Mouse (Mus musculus) forebrain, embryonic 14.5 days (tissue): Measurements from ENCODE around the gene Zfp282. TPM values are rescaled to one million over a fixed set of nuclear protein-coding genes. Genes with fewer than 3 reads are reported as not detected.
A peak's percentile ranks its signal among the peaks of the same experiment; 100 is the strongest.

ENCODE experiments used
- ATAC-seq: fragments of 200-750 bp; cut with Nextera tagmentation; 2 replicates; pipeline ENCODE4 v1.8.0; 2017; ENCODE audit warnings: mild to moderate bottlenecking, moderate library complexity
- DNase-seq: peaks from one replicate; pipeline ENCODE4 v3.0.0-alpha.2; 2015; ENCODE audit warnings: low spot score
- H3K27ac ChIP-seq: fragments of 300-500 bp; sonication (generic); 2 replicates; pipeline ENCODE4 v1.5.1; 2014; ENCODE audit warnings: low read depth, mild to moderate bottlenecking, control low read depth, low read length, moderate library complexity
- H3K27me3 ChIP-seq: fragments of 300-500 bp; sonication (generic); replicated peaks from 2 replicates; pipeline ENCODE4 v1.6.1; 2014; ENCODE audit warnings: low read length, control low read depth, mixed read lengths; ENCODE audit not compliant: control insufficient read depth, insufficient read depth
- H3K36me3 ChIP-seq: fragments of 300-500 bp; sonication (generic); 2 replicates; pipeline ENCODE4 v1.6.1; 2014; ENCODE audit warnings: low read length, control low read depth; ENCODE audit not compliant: control insufficient read depth, insufficient read depth
- H3K4me1 ChIP-seq: fragments of 300-500 bp; sonication (generic); 2 replicates; pipeline ENCODE4 v1.6.1; 2014; ENCODE audit warnings: antibody characterized with exemption, low read length, control low read depth; ENCODE audit not compliant: control insufficient read depth, insufficient read depth
- H3K4me2 ChIP-seq: fragments of 300-500 bp; sonication (generic); 2 replicates; pipeline ENCODE4 v1.6.1; 2014; ENCODE audit warnings: mild to moderate bottlenecking, control low read depth, low read length
- H3K4me3 ChIP-seq: fragments of 300-500 bp; sonication (generic); 2 replicates; pipeline ENCODE4 v1.5.1; 2014; ENCODE audit warnings: low read depth, low read length, control low read depth
- H3K9ac ChIP-seq: fragments of 300-500 bp; sonication (generic); 2 replicates; pipeline ENCODE4 v1.6.1; 2014; ENCODE audit warnings: mild to moderate bottlenecking, low read length, control low read depth, moderate library complexity
- H3K9me3 ChIP-seq: fragments of 300-500 bp; sonication (generic); replicated peaks from 2 replicates; pipeline ENCODE4 v1.6.1; 2016; ENCODE audit warnings: low read length, control low read depth, mixed read lengths; ENCODE audit not compliant: control insufficient read depth
- WGBS: fragments of 180-500 bp; shearing (Covaris S2); extraction: QIAGEN DNeasy Blood & Tissue Kit; methylation state at CpG from one replicate; pipeline ENCODE4 v1.1.7; 2014; 5-methylcytosine and 5-hydroxymethylcytosine counted together
- polyA plus RNA-seq: library from polyadenylated mRNA; unstranded; fragments of >200 nt; fragmentation: Nextera tagmentation; extraction: Ambion mirVana; gene quantifications from 2 replicates; pipeline ENCODE4 v1.2.1, GENCODE M21; 2014

The Zfp282 gene
- polyA plus RNA-seq, 1 experiment from 2014 or later, result 12.5 TPM

- H3K27me3 ChIP-seq, result no peaks in the 10 kb centered on the region
- no peak overlapping the region for H3K4me2 ChIP-seq
- no peak overlapping the region for H3K27ac ChIP-seq
- H3K9ac ChIP-seq, result no peak overlapping the region
- ATAC-seq, result no peak
- H3K9me3 ChIP-seq, result no peaks in the 10 kb centered on the region
- H3K4me3 ChIP-seq, result no peak overlapping the region
- 92% methylated on average over 5 of the region's 5 CpGs for WGBS
- peaks cover 66% of the 10 kb centered on the region for H3K36me3 ChIP-seq
- no peak for DNase-seq
- no peaks in the 10 kb centered on the region for H3K4me1 ChIP-seq
These were observed 29.3 kb downstream of the Zfp282 start for GRCm38 (mm10) chr6:47906326-47906725.

GRCm38 (mm10) chr6:47909007-47909406, 32.0 kb downstream of the Zfp282 start:
- 86% methylated on average over 1 of the region's 1 CpGs for WGBS
- ATAC-seq, result no peak

GRCm38 (mm10) chr6:47911650-47912049, 34.6 kb downstream of the Zfp282 start:
- 73% methylated on average over 1 of the region's 1 CpGs for WGBS
- H3K9ac ChIP-seq, result no peak overlapping the region
- no peak overlapping the region for H3K27ac ChIP-seq
- H3K36me3 ChIP-seq, result peaks cover 17% of the 10 kb centered on the region
- ATAC-seq, result no peak
- no peak for DNase-seq
- no peak overlapping the region for H3K4me2 ChIP-seq
- no peak overlapping the region for H3K4me3 ChIP-seq
- no peaks in the 10 kb centered on the region for H3K4me1 ChIP-seq
- no peaks in the 10 kb centered on the region for H3K9me3 ChIP-seq
- no peaks in the 10 kb centered on the region for H3K27me3 ChIP-seq

More at GRCm38 (mm10) chr6:47909007-47909406, 32.0 kb downstream of the Zfp282 start:
- Histone ChIP-seq H3K9me3 (no peaks in the 10 kb centered on the region), H3K4me2 (no peak overlapping the region), H3K27ac (no peak overlapping the region), H3K27me3 (no peaks in the 10 kb centered on the region), H3K36me3 (peaks cover 43% of the 10 kb centered on the region), H3K4me1 (no peaks in the 10 kb centered on the region), H3K4me3 (no peak overlapping the region), H3K9ac (no peak overlapping the region)
- DNase-seq, result no peak

GRCm38 (mm10) chr6:47912991-47913390, 36.0 kb downstream of the Zfp282 start:
- Histone ChIP-seq H3K9me3 (no peaks in the 10 kb centered on the region), H3K27ac (no peak overlapping the region), H3K4me1 (no peaks in the 10 kb centered on the region), H3K36me3 (peaks cover 4% of the 10 kb centered on the region; the same call in 1 of the 2 replicates), H3K27me3 (no peaks in the 10 kb centered on the region), H3K4me3 (no peak overlapping the region), H3K4me2 (no peak overlapping the region), H3K9ac (no peak overlapping the region)
- WGBS, result 59% methylated on average over 3 of the region's 3 CpGs
- DNase-seq, result no peak
- no peak for ATAC-seq

- Histone ChIP-seq H3K4me3 (no peak overlapping the region), H3K36me3 (no peaks in the 10 kb centered on the region), H3K4me1 (peaks cover 8% of the 10 kb centered on the region), H3K9me3 (no peaks in the 10 kb centered on the region), H3K9ac (no peak overlapping the region), H3K4me2 (no peak overlapping the region), H3K27ac (no peak overlapping the region), H3K27me3 (no peaks in the 10 kb centered on the region)
- DNase-seq, result no peak
- WGBS, result 85% methylated on average over 5 of the region's 5 CpGs
- no peak for ATAC-seq
These were observed 40.0 kb downstream of the Zfp282 start for GRCm38 (mm10) chr6:47917051-47917450.

- WGBS, result 88% methylated on average over 3 of the region's 3 CpGs
- ATAC-seq (no peak), DNase-seq (no peak)
- H3K4me1 ChIP-seq, result peaks cover 9% of the 10 kb centered on the region
- H3K36me3 ChIP-seq, result no peaks in the 10 kb centered on the region
- H3K9me3 ChIP-seq, result no peaks in the 10 kb centered on the region
- H3K4me3 ChIP-seq, result no peak overlapping the region
- no peak overlapping the region for H3K4me2 ChIP-seq
- H3K27me3 ChIP-seq, result no peaks in the 10 kb centered on the region
- no peak overlapping the region for H3K27ac ChIP-seq
- H3K9ac ChIP-seq, result no peak overlapping the region
These were observed 41.8 kb downstream of the Zfp282 start for GRCm38 (mm10) chr6:47918768-47919274.

GRCm38 (mm10) chr6:47919646-47920446, 42.8 kb downstream of the Zfp282 start:
- no peak for DNase-seq
- H3K9ac ChIP-seq, result peak overlapping the region; percentile 72
- H3K4me2 ChIP-seq, result peak overlapping the region; percentile 50
- H3K4me1 ChIP-seq, result peaks cover 9% of the 10 kb centered on the region
- ATAC-seq, result peak; percentile 47; the same call in 1 of the 2 replicates
- peak overlapping the region; percentile 78 for H3K4me3 ChIP-seq
- WGBS, result 23% methylated on average over 11 of the region's 11 CpGs
- peak overlapping the region; percentile 95 for H3K27ac ChIP-seq
- no peaks in the 10 kb centered on the region for H3K36me3 ChIP-seq
- H3K9me3 ChIP-seq, result no peaks in the 10 kb centered on the region
- no peaks in the 10 kb centered on the region for H3K27me3 ChIP-seq

- Histone ChIP-seq H3K9ac (peak within 1 kb of the TSS; percentile 72), H3K9me3 (no peaks in the 10 kb centered on the region), H3K36me3 (no peaks in the 10 kb centered on the region), H3K4me2 (peak within 1 kb of the TSS; percentile 67), H3K27me3 (no peaks in the 10 kb centered on the region), H3K4me1 (peaks cover 9% of the 10 kb centered on the region), H3K4me3 (peak within 1 kb of the TSS; percentile 78), H3K27ac (peak within 1 kb of the TSS; percentile 95)
- WGBS, result under 1% methylated on average over 65 of the region's 67 CpGs
- peak; percentile 97 for ATAC-seq
- peak; percentile 95 for DNase-seq
These were observed 43.7 kb downstream of the Zfp282 start, which contains the start of gene Zfp212 for GRCm38 (mm10) chr6:47920447-47921340. Gene Zfp212, plus strand, starts transcription at chr6:47920476.
